Mouse (Mus musculus) lung, adult 2 months (tissue): ENCODE results near the gene Cct7.

Source experiments
- CTCF ChIP-seq: fragments of 200-500 bp; IDR thresholded peaks from 2 replicates; pipeline ENCODE4 v1.5.1; 2011; ENCODE audit warnings: mild to moderate bottlenecking, low read length, control low read depth; ENCODE audit not compliant: insufficient read depth
- POLR2A ChIP-seq: fragments of 200-500 bp; IDR thresholded peaks from 2 replicates; pipeline ENCODE4 v1.6.1; 2011; ENCODE audit warnings: low read depth, mild to moderate bottlenecking, control low read depth, low read length, borderline replicate concordance; ENCODE audit errors: extremely low read depth

- TF ChIP-seq CTCF = no peak
- TF ChIP-seq POLR2A = no peak
Measured at GRCm38 (mm10) chr6:85504908-85505307, 53.6 kb downstream of the Cct7 start.
